In genomic region chr2:155236362-155236992, GRCm38 (mm10) we compare ENCODE assay signal across 8 mouse cellular contexts. TPM values are rescaled to one million over a fixed set of nuclear protein-coding genes. Genes with fewer than 3 reads are reported as not detected.
DNase-seq lines count a peak whose midpoint lies in the region; ATAC-seq and TF ChIP-seq lines count a peak whose summit lies in the region.

Dynlrb1 (plus strand) TSS chr2:155236533.

- peaks cover 13% of the 10 kb centered on the region for H3K36me3 ChIP-seq in hindbrain, embryonic 10.5 days
- no peaks in the 10 kb centered on the region for H3K36me3 ChIP-seq in lung, postnatal 0 days (ENCODE audit: insufficient read depth, low read length)

- H3K4me1 ChIP-seq in hindbrain, embryonic 10.5 days (replicated peaks) = peaks cover 20% of the 10 kb centered on the region
- peaks cover 9% of the 10 kb centered on the region for H3K4me1 ChIP-seq in lung, postnatal 0 days (ENCODE audit: insufficient read depth, low read depth, low read length)

- peak within 1 kb of the TSS; percentile 96 for H3K4me3 ChIP-seq in hindbrain, embryonic 10.5 days
- peak within 1 kb of the TSS; percentile 97 for H3K4me3 ChIP-seq in lung, postnatal 0 days (ENCODE audit: low read depth, low read length)

- H3K9me3 ChIP-seq in hindbrain, embryonic 10.5 days = no peaks in the 10 kb centered on the region
- no peaks in the 10 kb centered on the region for H3K9me3 ChIP-seq in lung, postnatal 0 days (ENCODE audit: low read length)

- WGBS in hindbrain, embryonic 10.5 days = under 1% methylated on average over 50 of the region's 50 CpGs
- under 1% methylated on average over 41 of the region's 50 CpGs for WGBS in lung, postnatal 0 days

- H3K4me2 ChIP-seq in lung, postnatal 0 days (replicated peaks; ENCODE audit: low read depth, low read length) = peak within 1 kb of the TSS; percentile 71

- peak; percentile 99 for ATAC-seq in frontal cortex, adult (ENCODE audit: low TSS enrichment)
- peak; percentile 100 for ATAC-seq in lung, postnatal 0 days

- TF ChIP-seq EP300 in lung, postnatal 0 days (IDR thresholded peaks at IDR 0.05) = no peak

- DNase-seq in MN1 (ENCODE audit: low spot score) = peak; percentile 99
- DNase-seq in cerebellum, adult 9-10 months = peak; percentile 99
- peak; percentile 97 for DNase-seq in hindbrain, embryonic 10.5 days (ENCODE audit: low spot score)
- DNase-seq in layer of hippocampus, adult 9-11 months = peak; percentile 98
- DNase-seq in lung, postnatal 0 days (ENCODE audit: low spot score) = peak; percentile 97
- peak; percentile 99 for DNase-seq in ovary, postnatal 14 days (ENCODE audit: low spot score)
- peak; percentile 97 for DNase-seq in thymus, postnatal 14 days

- peak within 1 kb of the TSS; percentile 88 for H3K9ac ChIP-seq in lung, postnatal 0 days (replicated peaks; ENCODE audit: low read depth)

- H3K27me3 ChIP-seq in hindbrain, embryonic 10.5 days (ENCODE audit: insufficient read depth, poor library complexity, severe bottlenecking) = no peaks in the 10 kb centered on the region
- no peaks in the 10 kb centered on the region for H3K27me3 ChIP-seq in lung, postnatal 0 days (replicated peaks; ENCODE audit: insufficient read depth, low read length)

- H3K27ac ChIP-seq in hindbrain, embryonic 10.5 days = peak within 1 kb of the TSS; percentile 99
- H3K27ac ChIP-seq in lung, postnatal 0 days (ENCODE audit: low read length) = peak within 1 kb of the TSS; percentile 85

- peak; percentile 57 for TF ChIP-seq CTCF in lung, postnatal 0 days (IDR thresholded peaks at IDR 0.05)

RNA-seq across cellular contexts. Expression of gene Dynlrb1, which starts in this region (rescaled TPM):
- 425 and 519 TPM in 2 replicates for polyA plus RNA-seq in hindbrain, embryonic 10.5 days (2016; fragmentation: Nextera tagmentation; extraction: Ambion mirVana)
- polyA plus RNA-seq in lung, postnatal 0 days (2015; fragmentation: Nextera tagmentation; extraction: Ambion mirVana) = 332 TPM in 2 replicates

Comparison
In these comparisons a context has a peak if more than half of its experiments do, and no peak if none do; other contexts are left out.
1. Peak in every context shown above with its lines: DNase-seq, ATAC-seq, H3K4me3 ChIP-seq and H3K27ac ChIP-seq.